8 mouse cellular contexts compared by ENCODE assay signal in genomic region chrX:74270902-74271551, GRCm38 (mm10). TPM values are rescaled to one million over a fixed set of nuclear protein-coding genes. Genes with fewer than 3 reads are reported as not detected.
A peak's percentile ranks its signal among the peaks of the same experiment; 100 is the strongest.
DNase-seq lines count a peak whose midpoint lies in the region; ATAC-seq and TF ChIP-seq lines count a peak whose summit lies in the region.

No protein-coding gene starts in this region.

- H3K4me2 ChIP-seq in hindbrain, embryonic 11.5 days (replicated peaks; ENCODE audit: low read depth, low read length) = peak overlapping the region; percentile 49
- peak overlapping the region; percentile 36 for H3K4me2 ChIP-seq in limb, embryonic 15.5 days
- peak overlapping the region; percentile 59 for H3K4me2 ChIP-seq in midbrain, embryonic 16.5 days (ENCODE audit: low read length)

- 8% methylated on average over 27 of the region's 27 CpGs for WGBS in cerebellum, adult 2 months
- 18% methylated on average over 27 of the region's 27 CpGs for WGBS in hindbrain, embryonic 11.5 days
- 21% methylated on average over 27 of the region's 27 CpGs for WGBS in limb, embryonic 15.5 days
- 20% methylated on average over 27 of the region's 27 CpGs for WGBS in midbrain, embryonic 16.5 days

- H3K9me3 ChIP-seq in MEL (replicated peaks; ENCODE audit: insufficient read depth, low read length) = no peaks in the 10 kb centered on the region
- no peaks in the 10 kb centered on the region for H3K9me3 ChIP-seq in hindbrain, embryonic 11.5 days (ENCODE audit: control insufficient read depth, low read length)
- H3K9me3 ChIP-seq in limb, embryonic 15.5 days = no peaks in the 10 kb centered on the region
- no peaks in the 10 kb centered on the region for H3K9me3 ChIP-seq in midbrain, embryonic 16.5 days (replicated peaks; ENCODE audit: control insufficient read depth, low read length, poor library complexity, severe bottlenecking)

- H3K4me1 ChIP-seq in cerebellum, adult 2 months (ENCODE audit: control insufficient read depth, insufficient read depth, low read length) = peaks cover 2% of the 10 kb centered on the region; the same call in 1 of the 2 replicates
- peaks cover 0 to 7% of the 10 kb centered on the region in 2 experiments; a peak in 3 of 4 replicates for H3K4me1 ChIP-seq in MEL (ENCODE audit: control insufficient read depth in 1 of 2, insufficient read depth in 2 of 2, low read length in 2 of 2)
- H3K4me1 ChIP-seq in embryonic fibroblast, embryonic 13.5 days (ENCODE audit: control insufficient read depth, insufficient read depth, low read length) = 0 out of 2 replicates have a peak, but pooled peaks cover 2% of the 10 kb centered on the region
- H3K4me1 ChIP-seq in hindbrain, embryonic 11.5 days (replicated peaks; ENCODE audit: control insufficient read depth, insufficient read depth, low read length) = no peaks in the 10 kb centered on the region
- peaks cover 7% of the 10 kb centered on the region; the same call in 1 of the 2 replicates for H3K4me1 ChIP-seq in limb, embryonic 15.5 days
- peaks cover 7% of the 10 kb centered on the region for H3K4me1 ChIP-seq in midbrain, embryonic 16.5 days (ENCODE audit: control insufficient read depth, insufficient read depth, low read length)

- peaks cover 0 to 7% of the 10 kb centered on the region in 2 experiments; a peak in 1 of 4 replicates for H3K36me3 ChIP-seq in MEL (ENCODE audit: control insufficient read depth in 1 of 2, insufficient read depth in 2 of 2, low read length in 2 of 2)
- H3K36me3 ChIP-seq in hindbrain, embryonic 11.5 days (ENCODE audit: control insufficient read depth, insufficient read depth, low read length) = no peaks in the 10 kb centered on the region
- no peaks in the 10 kb centered on the region for H3K36me3 ChIP-seq in limb, embryonic 15.5 days
- 0 out of 2 replicates have a peak, but pooled peaks cover 3% of the 10 kb centered on the region for H3K36me3 ChIP-seq in midbrain, embryonic 16.5 days (ENCODE audit: control insufficient read depth, insufficient read depth, low read length)

- no peak for TF ChIP-seq POLR2A in cerebellum, adult 2 months (IDR thresholded peaks at IDR 0.05; ENCODE audit: borderline replicate concordance, insufficient read depth, low read length)
- TF ChIP-seq POLR2A in MEL (IDR thresholded peaks at IDR 0.05; ENCODE audit: control insufficient read depth in 1 of 2, insufficient read depth in 1 of 2, low read depth in 1 of 2, low read length in 2 of 2, poor library complexity in 1 of 2) = no peak; a peak in 3 of 4 replicates
- TF ChIP-seq POLR2A in embryonic fibroblast, embryonic 13.5 days (IDR thresholded peaks at IDR 0.05; ENCODE audit: low read depth, low read length) = no peak

- peak overlapping the region; percentile 95 for H3K9ac ChIP-seq in MEL (ENCODE audit: control insufficient read depth, low read depth, low read length, poor library complexity, severe bottlenecking)
- H3K9ac ChIP-seq in hindbrain, embryonic 11.5 days (ENCODE audit: low read depth, low read length) = peak overlapping the region; percentile 71
- H3K9ac ChIP-seq in limb, embryonic 15.5 days = peak overlapping the region; percentile 67
- peak overlapping the region; percentile 69 for H3K9ac ChIP-seq in midbrain, embryonic 16.5 days (ENCODE audit: low read depth, low read length)

- DNase-seq in cerebellum, adult 2 months = peak; percentile 31 to 41
- DNase-seq in cerebellum, postnatal 4 days (ENCODE audit: low spot score in 2 of 2) = no peak
- peak; percentile 55 for DNase-seq in MEL (ENCODE audit: low read depth, low spot score)
- peak; percentile 48 for DNase-seq in hindbrain, embryonic 11.5 days (ENCODE audit: low spot score)

- no peak for ATAC-seq in hindbrain, embryonic 11.5 days (ENCODE audit: low FRiP score)
- no peak for ATAC-seq in limb, embryonic 15.5 days (ENCODE audit: insufficient number of reproducible peaks, low FRiP score, low TSS enrichment, low read depth)
- no peak for ATAC-seq in midbrain, embryonic 16.5 days
- no peak for ATAC-seq in inflammation-experienced regulatory T-cells, adult 6 months

- H3K27ac ChIP-seq in cerebellum, adult 2 months (ENCODE audit: insufficient read depth, low read length) = no peak overlapping the region
- peak overlapping the region; percentile 95 for H3K27ac ChIP-seq in MEL (ENCODE audit: control insufficient read depth, low read depth, low read length)
- H3K27ac ChIP-seq in embryonic fibroblast, embryonic 13.5 days (ENCODE audit: insufficient read depth, low read length) = peak overlapping the region; percentile 83
- peak overlapping the region; percentile 42; the same call in 1 of the 2 replicates for H3K27ac ChIP-seq in hindbrain, embryonic 11.5 days (ENCODE audit: low read depth, low read length)
- peak overlapping the region; percentile 87 for H3K27ac ChIP-seq in limb, embryonic 15.5 days
- peak overlapping the region; percentile 25 for H3K27ac ChIP-seq in midbrain, embryonic 16.5 days (ENCODE audit: low read length)

- TF ChIP-seq CTCF in cerebellum, adult 2 months (IDR thresholded peaks at IDR 0.05; ENCODE audit: borderline replicate concordance, insufficient read depth, low read depth, low read length) = no peak
- TF ChIP-seq CTCF in MEL (IDR thresholded peaks at IDR 0.05 in 2 of 3, conservative IDR thresholded peaks at IDR 0.05 in 1 of 3; ENCODE audit: control insufficient read depth in 1 of 3, insufficient read depth in 1 of 3, low read depth in 2 of 3, low read length in 3 of 3, poor library complexity in 1 of 3, severe bottlenecking in 1 of 3) = no peak
- no peak for TF ChIP-seq CTCF in embryonic fibroblast, embryonic 13.5 days (IDR thresholded peaks at IDR 0.05; ENCODE audit: borderline replicate concordance, insufficient read depth, low read length)

- TF ChIP-seq EP300 in MEL (IDR thresholded peaks at IDR 0.05; ENCODE audit: low read depth in 1 of 2, low read length in 2 of 2) = peak in 1 of 2 experiments; percentile 34; a peak in 1 of 4 replicates

- peak overlapping the region; percentile 82 for H3K4me3 ChIP-seq in cerebellum, adult 2 months (replicated peaks; ENCODE audit: insufficient read depth, low read depth, low read length)
- H3K4me3 ChIP-seq in MEL (ENCODE audit: control insufficient read depth in 1 of 2, insufficient read depth in 1 of 2, low read depth in 2 of 2, low read length in 2 of 2) = peak overlapping the region; percentile 67 to 91
- peak overlapping the region; percentile 66 for H3K4me3 ChIP-seq in embryonic fibroblast, embryonic 13.5 days (ENCODE audit: insufficient read depth, low read length)
- H3K4me3 ChIP-seq in hindbrain, embryonic 11.5 days (ENCODE audit: low read depth, low read length) = peak overlapping the region; percentile 54
- H3K4me3 ChIP-seq in limb, embryonic 15.5 days = peak overlapping the region; percentile 52
- peak overlapping the region; percentile 50 for H3K4me3 ChIP-seq in midbrain, embryonic 16.5 days (ENCODE audit: low read depth, low read length)

- no peaks in the 10 kb centered on the region for H3K27me3 ChIP-seq in cerebellum, adult 2 months (ENCODE audit: control insufficient read depth, insufficient read depth, low read length)
- no peaks in the 10 kb centered on the region for H3K27me3 ChIP-seq in MEL (ENCODE audit: control insufficient read depth in 1 of 2, insufficient read depth in 2 of 2, low read length in 2 of 2)
- H3K27me3 ChIP-seq in hindbrain, embryonic 11.5 days (ENCODE audit: control insufficient read depth, insufficient read depth, low read length) = no peaks in the 10 kb centered on the region
- no peaks in the 10 kb centered on the region for H3K27me3 ChIP-seq in limb, embryonic 15.5 days
- no peaks in the 10 kb centered on the region for H3K27me3 ChIP-seq in midbrain, embryonic 16.5 days (ENCODE audit: control insufficient read depth, insufficient read depth, low read depth, low read length)

- no peak for TF ChIP-seq RAD21 in MEL (IDR thresholded peaks at IDR 0.05; ENCODE audit: low read depth, low read length)

- H3K79me2 ChIP-seq in MEL (ENCODE audit: control insufficient read depth, insufficient read depth, low read length, poor library complexity) = peaks cover 19% of the 10 kb centered on the region

RNA-seq across cellular contexts. Expression of gene Rpl10, which starts 0.4 kb away (rescaled TPM):
- polyA plus RNA-seq in cerebellum, adult 2 months (2012; rRNA removed) = 511 and 570 TPM in 2 replicates
- total RNA-seq in MEL (2012; rRNA removed) = 3,229 and 3,230 TPM in 2 replicates
- 100 to 1,000 TPM in 1 of 2 experiments, not detected in 1; 232 TPM for polyA plus RNA-seq in MEL (2012; ENCODE audit: insufficient read depth in 1 of 2, insufficient read length in 2 of 2, low read depth in 1 of 2, low replicate concordance in 2 of 2, missing spikeins in 1 of 2)
- 311 and 352 TPM in 2 replicates for polyA plus RNA-seq in embryonic fibroblast, embryonic 13.5 days (2011; ENCODE audit: insufficient read length, low read depth, missing spikeins)
- 724 and 770 TPM in 2 replicates for polyA plus RNA-seq in hindbrain, embryonic 11.5 days (2014; fragmentation: Nextera tagmentation; extraction: Ambion mirVana)
- 675 and 811 TPM in 2 replicates for polyA plus RNA-seq in limb, embryonic 15.5 days (2015; fragmentation: Nextera tagmentation; extraction: Ambion mirVana)
- polyA plus RNA-seq in midbrain, embryonic 16.5 days (2015; fragmentation: Nextera tagmentation; extraction: Ambion mirVana) = 454 and 460 TPM in 2 replicates
- 1,000 to 10,000 TPM in 1 of 3 experiments, 100 to 1,000 TPM in 2; 478 to 1,649 (median 679) TPM for polyA plus RNA-seq in inflammation-experienced regulatory T-cells, adult 6 months (2017; shearing (Covaris generic))

RNA-seq across cellular contexts. Expression of gene Taz, which starts 10.7 kb away (rescaled TPM):
- polyA plus RNA-seq in cerebellum, adult 2 months (2012; rRNA removed) = 99.4 and 100 TPM in 2 replicates
- total RNA-seq in MEL (2012; rRNA removed) = 26.1 and 28.0 TPM in 2 replicates
- polyA plus RNA-seq in MEL (2012; ENCODE audit: insufficient read depth in 1 of 2, insufficient read length in 2 of 2, low read depth in 1 of 2, low replicate concordance in 2 of 2, missing spikeins in 1 of 2) = 10 to 100 TPM in 1 of 2 experiments, not detected in 1; 34.1 TPM
- 43.2 and 52.9 TPM in 2 replicates for polyA plus RNA-seq in embryonic fibroblast, embryonic 13.5 days (2011; ENCODE audit: insufficient read length, low read depth, missing spikeins)
- polyA plus RNA-seq in hindbrain, embryonic 11.5 days (2014; fragmentation: Nextera tagmentation; extraction: Ambion mirVana) = 57.0 and 58.3 TPM in 2 replicates
- 89.2 and 89.6 TPM in 2 replicates for polyA plus RNA-seq in limb, embryonic 15.5 days (2015; fragmentation: Nextera tagmentation; extraction: Ambion mirVana)
- polyA plus RNA-seq in midbrain, embryonic 16.5 days (2015; fragmentation: Nextera tagmentation; extraction: Ambion mirVana) = 79.8 and 81.3 TPM in 2 replicates
- polyA plus RNA-seq in inflammation-experienced regulatory T-cells, adult 6 months (2017; shearing (Covaris generic)) = 10 to 100 TPM; 28.8 to 66.0 (median 58.8) TPM

RNA-seq across cellular contexts. Expression of gene Dnase1l1, which starts 11.1 kb away (rescaled TPM):
- polyA plus RNA-seq in cerebellum, adult 2 months (2012; rRNA removed) = 6.4 and 7.5 TPM in 2 replicates
- 5.0 and 5.6 TPM in 2 replicates for total RNA-seq in MEL (2012; rRNA removed)
- polyA plus RNA-seq in MEL (2012; ENCODE audit: insufficient read depth in 1 of 2, insufficient read length in 2 of 2, low read depth in 1 of 2, low replicate concordance in 2 of 2, missing spikeins in 1 of 2) = 1 to 10 TPM in 1 of 2 experiments, not detected in 1; 9.5 TPM
- 8.0 and 12.1 TPM in 2 replicates for polyA plus RNA-seq in embryonic fibroblast, embryonic 13.5 days (2011; ENCODE audit: insufficient read length, low read depth, missing spikeins)
- 4.5 TPM in 2 replicates for polyA plus RNA-seq in hindbrain, embryonic 11.5 days (2014; fragmentation: Nextera tagmentation; extraction: Ambion mirVana)
- polyA plus RNA-seq in limb, embryonic 15.5 days (2015; fragmentation: Nextera tagmentation; extraction: Ambion mirVana) = 17.3 and 20.2 TPM in 2 replicates
- 2.8 and 4.3 TPM in 2 replicates for polyA plus RNA-seq in midbrain, embryonic 16.5 days (2015; fragmentation: Nextera tagmentation; extraction: Ambion mirVana)
- 10 to 100 TPM; 17.0 to 35.0 (median 23.7) TPM for polyA plus RNA-seq in inflammation-experienced regulatory T-cells, adult 6 months (2017; shearing (Covaris generic))

RNA-seq across cellular contexts. Expression of gene Emd, which starts 16.5 kb away (rescaled TPM):
- polyA plus RNA-seq in cerebellum, adult 2 months (2012; rRNA removed) = 49.0 and 53.6 TPM in 2 replicates
- 52.2 and 55.5 TPM in 2 replicates for total RNA-seq in MEL (2012; rRNA removed)
- polyA plus RNA-seq in MEL (2012; ENCODE audit: insufficient read depth in 1 of 2, insufficient read length in 2 of 2, low read depth in 1 of 2, low replicate concordance in 2 of 2, missing spikeins in 1 of 2) = 100 to 1,000 TPM; 130 to 157 TPM
- polyA plus RNA-seq in embryonic fibroblast, embryonic 13.5 days (2011; ENCODE audit: insufficient read length, low read depth, missing spikeins) = 195 and 206 TPM in 2 replicates
- polyA plus RNA-seq in hindbrain, embryonic 11.5 days (2014; fragmentation: Nextera tagmentation; extraction: Ambion mirVana) = 22.6 and 27.4 TPM in 2 replicates
- 24.8 and 29.0 TPM in 2 replicates for polyA plus RNA-seq in limb, embryonic 15.5 days (2015; fragmentation: Nextera tagmentation; extraction: Ambion mirVana)
- polyA plus RNA-seq in midbrain, embryonic 16.5 days (2015; fragmentation: Nextera tagmentation; extraction: Ambion mirVana) = 12.8 and 13.5 TPM in 2 replicates
- 10 to 100 TPM; 22.4 to 91.9 (median 32.8) TPM for polyA plus RNA-seq in inflammation-experienced regulatory T-cells, adult 6 months (2017; shearing (Covaris generic))

RNA-seq across cellular contexts. Expression of gene Flna, which starts 21.4 kb away (rescaled TPM):
- 141 and 162 TPM in 2 replicates for polyA plus RNA-seq in cerebellum, adult 2 months (2012; rRNA removed)
- 111 and 155 TPM in 2 replicates for total RNA-seq in MEL (2012; rRNA removed)
- 100 to 1,000 TPM; 147 to 233 TPM for polyA plus RNA-seq in MEL (2012; ENCODE audit: insufficient read depth in 1 of 2, insufficient read length in 2 of 2, low read depth in 1 of 2, low replicate concordance in 2 of 2, missing spikeins in 1 of 2)
- polyA plus RNA-seq in embryonic fibroblast, embryonic 13.5 days (2011; ENCODE audit: insufficient read length, low read depth, missing spikeins) = 1,955 and 2,266 TPM in 2 replicates
- polyA plus RNA-seq in hindbrain, embryonic 11.5 days (2014; fragmentation: Nextera tagmentation; extraction: Ambion mirVana) = 181 and 196 TPM in 2 replicates
- polyA plus RNA-seq in limb, embryonic 15.5 days (2015; fragmentation: Nextera tagmentation; extraction: Ambion mirVana) = 228 and 248 TPM in 2 replicates
- polyA plus RNA-seq in midbrain, embryonic 16.5 days (2015; fragmentation: Nextera tagmentation; extraction: Ambion mirVana) = 84.6 and 88.4 TPM in 2 replicates
- 100 to 1,000 TPM; 222 to 338 (median 279) TPM for polyA plus RNA-seq in inflammation-experienced regulatory T-cells, adult 6 months (2017; shearing (Covaris generic))

Comparison
In these comparisons a context has a peak if more than half of its experiments do, and no peak if none do; other contexts are left out.
1. DNase-seq: peak in cerebellum, adult 2 months (2 of 2), MEL (single experiment) and hindbrain, embryonic 11.5 days (single experiment); none in cerebellum, postnatal 4 days (0 of 2).
2. Peak in every context shown above with its lines, with median percentiles within 50 percentile points of each other: H3K4me3 ChIP-seq, H3K9ac ChIP-seq and H3K4me2 ChIP-seq.